Mouse (Mus musculus): ENCODE results near the gene Rexo2. TPM values are rescaled to one million over a fixed set of nuclear protein-coding genes. Genes with fewer than 3 reads are reported as not detected.

The Rexo2 gene
- polyA plus RNA-seq, 1 experiment from 2014 or later, result 119 TPM

DNA sequence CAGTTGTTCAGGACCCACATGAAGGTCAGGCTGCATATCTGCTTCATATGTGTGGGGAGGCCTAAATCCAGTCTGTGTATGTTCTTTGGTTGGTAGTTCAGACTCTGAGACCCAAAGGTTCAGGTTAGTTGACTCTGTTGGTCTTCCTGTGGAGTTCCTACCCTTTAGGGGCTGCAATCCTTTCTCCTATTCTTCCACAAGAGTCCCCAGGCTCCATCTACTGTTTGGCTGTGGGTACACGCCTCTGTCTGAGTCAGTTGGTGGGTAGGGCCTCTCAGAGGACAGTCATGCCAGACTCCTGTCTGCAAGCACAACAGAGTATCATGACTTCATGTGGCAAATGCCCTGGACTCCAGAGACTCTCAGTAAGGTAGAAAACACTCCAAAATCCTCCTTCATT, 57.2 kb downstream of the Rexo2 start:
- Histone ChIP-seq H3K27ac (no peak overlapping the region), H3K36me3 (no peaks in the 10 kb centered on the region), H3K4me2 (no peak overlapping the region), H3K9me3 (no peaks in the 10 kb centered on the region), H3K9ac (no peak overlapping the region), H3K27me3 (no peaks in the 10 kb centered on the region), H3K4me1 (no peaks in the 10 kb centered on the region), H3K4me3 (no peak overlapping the region)
- 29% methylated on average over 1 of the region's 1 CpGs for WGBS
- ATAC-seq (ENCODE audit: borderline replicate concordance, extremely low read depth, low FRiP score, low TSS enrichment), result no peak

DNA sequence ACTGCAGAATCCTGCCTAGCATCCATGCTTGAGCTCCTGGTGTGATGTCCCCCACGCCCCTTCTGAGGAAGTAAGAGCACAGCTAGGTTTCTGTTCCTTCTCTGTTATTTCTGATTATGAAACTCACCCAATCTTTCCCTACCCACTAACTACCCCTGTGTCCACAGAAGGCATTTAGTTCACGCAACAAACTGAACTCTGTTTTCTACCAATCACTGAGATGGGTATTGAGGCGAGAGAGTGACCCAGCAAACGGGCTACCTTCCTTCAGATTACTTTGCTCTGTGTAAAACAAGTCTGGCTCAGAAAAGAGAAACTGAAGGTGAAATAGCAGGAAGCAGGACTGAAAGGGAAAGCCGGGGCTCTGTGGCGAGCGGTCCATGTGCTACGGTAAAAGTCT, 58.0 kb downstream of the Rexo2 start:
- Histone ChIP-seq H3K27me3 (no peaks in the 10 kb centered on the region), H3K36me3 (no peaks in the 10 kb centered on the region), H3K27ac (no peak overlapping the region), H3K4me3 (no peak overlapping the region), H3K9me3 (no peaks in the 10 kb centered on the region), H3K4me2 (no peak overlapping the region), H3K4me1 (no peaks in the 10 kb centered on the region), H3K9ac (no peak overlapping the region)
- ATAC-seq (ENCODE audit: borderline replicate concordance, extremely low read depth, low FRiP score, low TSS enrichment), result no peak
- 79% methylated on average over 8 of the region's 8 CpGs for WGBS

DNA sequence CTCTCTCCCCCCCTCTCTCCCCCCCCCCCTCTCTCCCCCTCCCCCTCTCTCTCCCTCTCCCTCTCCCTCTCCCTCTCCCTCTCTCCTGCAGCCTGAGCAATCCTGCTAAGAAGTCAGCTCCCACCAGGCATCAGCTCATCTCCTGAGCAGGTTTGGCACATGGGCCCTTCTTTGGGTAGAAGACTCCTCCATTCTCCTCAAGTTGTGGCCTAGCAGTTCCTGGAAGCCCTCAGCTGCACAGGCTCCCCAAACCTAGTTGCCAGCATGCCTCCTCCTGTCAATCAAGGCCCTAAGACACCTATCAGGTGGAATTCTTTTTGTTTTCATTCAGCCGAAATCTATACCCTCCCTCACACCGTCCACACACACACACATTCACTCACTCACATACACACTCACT, 58.9 kb downstream of the Rexo2 start:
- Histone ChIP-seq H3K4me2 (no peak overlapping the region), H3K4me1 (no peaks in the 10 kb centered on the region), H3K36me3 (no peaks in the 10 kb centered on the region), H3K4me3 (no peak overlapping the region), H3K27me3 (no peaks in the 10 kb centered on the region), H3K27ac (no peak overlapping the region), H3K9me3 (no peaks in the 10 kb centered on the region), H3K9ac (no peak overlapping the region)
- no peak for ATAC-seq (ENCODE audit: borderline replicate concordance, extremely low read depth, low FRiP score, low TSS enrichment)
- 66% methylated on average over 2 of the region's 2 CpGs for WGBS

DNA sequence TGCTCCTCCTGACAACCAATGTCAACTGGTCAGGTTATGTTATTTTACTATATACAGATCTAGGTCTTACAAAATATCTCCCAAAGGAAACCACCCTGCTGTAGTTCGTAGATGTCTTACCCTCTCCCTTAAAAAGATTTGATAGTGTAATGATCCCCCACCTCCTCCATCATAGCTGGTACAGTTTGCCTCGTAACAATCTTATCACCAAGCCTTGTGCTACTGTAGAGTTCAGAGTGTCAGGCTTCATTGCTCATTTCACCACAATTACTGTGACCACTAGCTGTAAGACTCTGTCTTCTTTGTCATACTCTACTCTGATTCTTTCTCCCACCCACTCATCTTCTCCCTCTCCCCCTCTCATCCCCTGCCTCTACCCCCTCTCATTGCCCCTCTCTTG, 59.4 kb downstream of the Rexo2 start:
- H3K27me3 ChIP-seq, result no peaks in the 10 kb centered on the region
- WGBS, result 52% methylated on average over 2 of the region's 2 CpGs
- H3K9ac ChIP-seq, result no peak overlapping the region
- no peaks in the 10 kb centered on the region for H3K36me3 ChIP-seq
- no peaks in the 10 kb centered on the region for H3K4me1 ChIP-seq
- no peak overlapping the region for H3K4me2 ChIP-seq
- H3K4me3 ChIP-seq, result no peak overlapping the region
- no peaks in the 10 kb centered on the region for H3K9me3 ChIP-seq
- H3K27ac ChIP-seq, result no peak overlapping the region
- ATAC-seq (ENCODE audit: borderline replicate concordance, extremely low read depth, low FRiP score, low TSS enrichment), result no peak

DNA sequence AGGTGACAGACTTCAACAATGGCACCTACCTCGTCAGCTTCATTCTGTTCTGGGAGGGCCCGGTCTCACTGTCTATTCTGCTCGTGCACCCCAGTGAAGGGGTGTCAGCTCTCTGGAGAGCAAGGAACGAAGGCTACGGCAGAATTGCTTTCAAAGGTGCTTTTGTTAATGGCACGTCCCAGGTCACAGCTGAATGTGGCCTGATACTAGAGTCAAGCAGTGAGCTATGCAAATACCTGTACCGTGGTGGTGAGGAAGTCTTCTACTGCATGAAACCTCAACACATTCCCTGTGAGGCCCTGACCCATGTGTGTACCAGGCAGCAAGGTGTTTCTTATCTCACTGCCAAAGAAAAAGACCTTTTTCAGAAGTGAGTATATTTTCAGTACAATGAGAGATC, 60.0 kb downstream of the Rexo2 start:
- Histone ChIP-seq H3K9me3 (no peaks in the 10 kb centered on the region), H3K9ac (no peak overlapping the region), H3K4me2 (no peak overlapping the region), H3K4me3 (no peak overlapping the region), H3K36me3 (no peaks in the 10 kb centered on the region), H3K27me3 (no peaks in the 10 kb centered on the region), H3K27ac (no peak overlapping the region), H3K4me1 (no peaks in the 10 kb centered on the region)
- 71% methylated on average over 7 of the region's 7 CpGs for WGBS
- no peak for ATAC-seq (ENCODE audit: borderline replicate concordance, extremely low read depth, low FRiP score, low TSS enrichment)

DNA sequence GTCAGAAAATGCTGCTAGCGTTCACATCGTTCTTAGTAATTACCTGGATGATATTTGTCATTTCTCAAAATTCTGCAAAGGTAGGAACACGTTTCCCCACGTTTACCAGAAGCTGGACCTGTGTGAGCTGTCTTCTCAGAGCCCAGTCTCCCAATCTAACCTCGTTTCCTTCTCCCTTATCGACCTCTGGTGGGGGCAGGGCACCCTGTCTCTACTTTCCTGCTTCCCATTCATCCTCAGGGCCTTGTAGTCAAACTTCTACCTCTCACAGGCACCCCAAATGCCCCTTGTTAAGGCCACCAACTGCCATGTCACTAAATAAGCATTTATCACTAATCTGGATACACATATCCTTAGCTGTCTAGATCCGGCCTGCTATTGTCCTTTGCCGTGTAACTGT, 61.6 kb downstream of the Rexo2 start:
- H3K9me3 ChIP-seq, result no peaks in the 10 kb centered on the region
- H3K36me3 ChIP-seq, result no peaks in the 10 kb centered on the region
- H3K4me1 ChIP-seq, result no peaks in the 10 kb centered on the region
- H3K27me3 ChIP-seq, result no peaks in the 10 kb centered on the region
- H3K27ac ChIP-seq, result no peak overlapping the region
- H3K4me3 ChIP-seq, result no peak overlapping the region
- WGBS, result 55% methylated on average over 8 of the region's 8 CpGs
- H3K4me2 ChIP-seq, result no peak overlapping the region
- H3K9ac ChIP-seq, result no peak overlapping the region
- ATAC-seq (ENCODE audit: borderline replicate concordance, extremely low read depth, low FRiP score, low TSS enrichment), result no peak

Small RNA genes lying within 50 kb of the gene (microRNA-seq; reads per million reads assigned to microRNA genes)
- not detected for gene Gm23653

Other genes starting within 250 kb of the Rexo2 start
- 0.97 and 2.1 TPM in 2 replicates for gene Nxpe2, start 127.2 kb downstream of the Rexo2 start, polyA plus RNA-seq (2015; fragmentation: Nextera tagmentation; extraction: Ambion mirVana)
- 127 and 130 TPM in 2 replicates for gene Rbm7, start 14.7 kb upstream of the Rexo2 start, polyA plus RNA-seq (2015; fragmentation: Nextera tagmentation; extraction: Ambion mirVana)
- gene Gm5617, start 14.8 kb upstream of the Rexo2 start, polyA plus RNA-seq (2015; fragmentation: Nextera tagmentation; extraction: Ambion mirVana), result 29.6 and 30.2 TPM in 2 replicates
- 1.5 and 1.6 TPM in 2 replicates for gene Nnmt, start 124.5 kb upstream of the Rexo2 start, polyA plus RNA-seq (2015; fragmentation: Nextera tagmentation; extraction: Ambion mirVana)

Data from lung, embryonic 15.5 days (tissue).